Mouse (Mus musculus): ENCODE data around the gene Ascc1. TPM values are rescaled to one million over a fixed set of nuclear protein-coding genes. Genes with fewer than 3 reads are reported as not detected.
A peak's percentile ranks its signal among the peaks of the same experiment; 100 is the strongest.

Ascc1 gene
- total and polyA plus RNA-seq, 2 experiments from 2014 or later = 13.5 to 50.1 TPM

GRCm38 (mm10) chr10:60033064-60033463 lies 30.5 kb downstream of the Ascc1 start:
- Histone ChIP-seq H3K4me2 (ENCODE audit: low read depth, low read length, poor library complexity, severe bottlenecking) (no peak overlapping the region), H3K27me3 (ENCODE audit: insufficient read depth, low read length) (no peaks in the 10 kb centered on the region), H3K9ac (replicated peaks; ENCODE audit: low read length, poor library complexity, severe bottlenecking) (no peak overlapping the region), H3K27ac (ENCODE audit: low read depth, low read length) (peak overlapping the region; percentile 51; the same call in 1 of the 2 replicates), H3K4me1 (ENCODE audit: insufficient read depth, low read length) (peaks cover 11% of the 10 kb centered on the region), H3K9me3 (ENCODE audit: low read length) (no peaks in the 10 kb centered on the region), H3K4me3 (ENCODE audit: low read depth, low read length) (no peak overlapping the region), H3K36me3 (ENCODE audit: insufficient read depth, low read length) (no peaks in the 10 kb centered on the region)
- TF ChIP-seq CTCF (IDR thresholded peaks at IDR 0.05) = no peak
- ATAC-seq (ENCODE audit: low FRiP score) (no peak), DNase-seq (ENCODE audit: low spot score) (no peak)
- 34% methylated on average over 5 of the region's 5 CpGs for WGBS

GRCm38 (mm10) chr10:60034621-60035020 lies 32.0 kb downstream of the Ascc1 start:
- Histone ChIP-seq H3K27ac (ENCODE audit: low read depth, low read length) (no peak overlapping the region), H3K4me1 (ENCODE audit: insufficient read depth, low read length) (peaks cover 11% of the 10 kb centered on the region), H3K36me3 (ENCODE audit: insufficient read depth, low read length) (no peaks in the 10 kb centered on the region), H3K9ac (replicated peaks; ENCODE audit: low read length, poor library complexity, severe bottlenecking) (no peak overlapping the region), H3K4me3 (ENCODE audit: low read depth, low read length) (no peak overlapping the region), H3K27me3 (ENCODE audit: insufficient read depth, low read length) (no peaks in the 10 kb centered on the region), H3K4me2 (ENCODE audit: low read depth, low read length, poor library complexity, severe bottlenecking) (no peak overlapping the region), H3K9me3 (ENCODE audit: low read length) (no peaks in the 10 kb centered on the region)
- ATAC-seq (ENCODE audit: low FRiP score) (no peak), DNase-seq (ENCODE audit: low spot score) (no peak)
- 75% methylated on average over 3 of the region's 3 CpGs for WGBS
- no peak for TF ChIP-seq CTCF (IDR thresholded peaks at IDR 0.05)

GRCm38 (mm10) chr10:60035744-60036143 lies 33.1 kb downstream of the Ascc1 start:
- H3K36me3 ChIP-seq (ENCODE audit: insufficient read depth, low read length) = no peaks in the 10 kb centered on the region
- H3K27ac ChIP-seq (ENCODE audit: low read depth, low read length) = no peak overlapping the region
- no peak overlapping the region for H3K4me3 ChIP-seq (ENCODE audit: low read depth, low read length)
- no peak overlapping the region for H3K4me2 ChIP-seq (ENCODE audit: low read depth, low read length, poor library complexity, severe bottlenecking)
- no peaks in the 10 kb centered on the region for H3K9me3 ChIP-seq (ENCODE audit: low read length)
- no peak for ATAC-seq (ENCODE audit: low FRiP score)
- H3K27me3 ChIP-seq (ENCODE audit: insufficient read depth, low read length) = no peaks in the 10 kb centered on the region
- no peak for DNase-seq (ENCODE audit: low spot score)
- peaks cover 11% of the 10 kb centered on the region for H3K4me1 ChIP-seq (ENCODE audit: insufficient read depth, low read length)
- TF ChIP-seq CTCF (IDR thresholded peaks at IDR 0.05) = no peak
- WGBS = 78% methylated on average over 4 of the region's 4 CpGs
- H3K9ac ChIP-seq (replicated peaks; ENCODE audit: low read length, poor library complexity, severe bottlenecking) = no peak overlapping the region

- Histone ChIP-seq H3K27ac (ENCODE audit: low read depth, low read length) (no peak overlapping the region), H3K9me3 (ENCODE audit: low read length) (no peaks in the 10 kb centered on the region), H3K9ac (replicated peaks; ENCODE audit: low read length, poor library complexity, severe bottlenecking) (no peak overlapping the region), H3K4me1 (ENCODE audit: insufficient read depth, low read length) (no peaks in the 10 kb centered on the region), H3K4me2 (ENCODE audit: low read depth, low read length, poor library complexity, severe bottlenecking) (no peak overlapping the region), H3K27me3 (ENCODE audit: insufficient read depth, low read length) (no peaks in the 10 kb centered on the region), H3K4me3 (ENCODE audit: low read depth, low read length) (no peak overlapping the region), H3K36me3 (ENCODE audit: insufficient read depth, low read length) (no peaks in the 10 kb centered on the region)
- ATAC-seq (ENCODE audit: low FRiP score) (no peak), DNase-seq (ENCODE audit: low spot score) (no peak)
- WGBS = 91% methylated on average over 8 of the region's 8 CpGs
- TF ChIP-seq CTCF (IDR thresholded peaks at IDR 0.05) = no peak
Measured at GRCm38 (mm10) chr10:60042350-60042922, 39.8 kb downstream of the Ascc1 start.

GRCm38 (mm10) chr10:60046696-60047095 lies 44.1 kb downstream of the Ascc1 start:
- Histone ChIP-seq H3K4me1 (ENCODE audit: insufficient read depth, low read length) (no peaks in the 10 kb centered on the region), H3K27ac (ENCODE audit: low read depth, low read length) (no peak overlapping the region), H3K27me3 (ENCODE audit: insufficient read depth, low read length) (no peaks in the 10 kb centered on the region), H3K9me3 (ENCODE audit: low read length) (no peaks in the 10 kb centered on the region), H3K4me2 (ENCODE audit: low read depth, low read length, poor library complexity, severe bottlenecking) (no peak overlapping the region), H3K36me3 (ENCODE audit: insufficient read depth, low read length) (peaks cover 14% of the 10 kb centered on the region; the same call in 1 of the 2 replicates), H3K9ac (replicated peaks; ENCODE audit: low read length, poor library complexity, severe bottlenecking) (no peak overlapping the region), H3K4me3 (ENCODE audit: low read depth, low read length) (no peak overlapping the region)
- 17% methylated on average over 5 of the region's 5 CpGs for WGBS
- no peak for ATAC-seq (ENCODE audit: low FRiP score)
- DNase-seq (ENCODE audit: low spot score) = peak; percentile 75
- TF ChIP-seq CTCF (IDR thresholded peaks at IDR 0.05) = no peak

GRCm38 (mm10) chr10:60050581-60050980 lies 48.0 kb downstream of the Ascc1 start:
- no peak for TF ChIP-seq CTCF (IDR thresholded peaks at IDR 0.05)
- WGBS = 95% methylated on average over 10 of the region's 10 CpGs
- DNase-seq (ENCODE audit: low spot score) = no peak
- ATAC-seq (ENCODE audit: low FRiP score) = no peak
- Histone ChIP-seq H3K4me1 (ENCODE audit: insufficient read depth, low read length) (no peaks in the 10 kb centered on the region), H3K4me2 (ENCODE audit: low read depth, low read length, poor library complexity, severe bottlenecking) (no peak overlapping the region), H3K36me3 (ENCODE audit: insufficient read depth, low read length) (peaks cover 14% of the 10 kb centered on the region; the same call in 1 of the 2 replicates), H3K27ac (ENCODE audit: low read depth, low read length) (no peak overlapping the region), H3K27me3 (ENCODE audit: insufficient read depth, low read length) (no peaks in the 10 kb centered on the region), H3K9ac (replicated peaks; ENCODE audit: low read length, poor library complexity, severe bottlenecking) (no peak overlapping the region), H3K4me3 (ENCODE audit: low read depth, low read length) (no peak overlapping the region), H3K9me3 (ENCODE audit: low read length) (no peaks in the 10 kb centered on the region)
